Mouse (Mus musculus): Measurements from ENCODE around the gene Rmi2.

DNA sequence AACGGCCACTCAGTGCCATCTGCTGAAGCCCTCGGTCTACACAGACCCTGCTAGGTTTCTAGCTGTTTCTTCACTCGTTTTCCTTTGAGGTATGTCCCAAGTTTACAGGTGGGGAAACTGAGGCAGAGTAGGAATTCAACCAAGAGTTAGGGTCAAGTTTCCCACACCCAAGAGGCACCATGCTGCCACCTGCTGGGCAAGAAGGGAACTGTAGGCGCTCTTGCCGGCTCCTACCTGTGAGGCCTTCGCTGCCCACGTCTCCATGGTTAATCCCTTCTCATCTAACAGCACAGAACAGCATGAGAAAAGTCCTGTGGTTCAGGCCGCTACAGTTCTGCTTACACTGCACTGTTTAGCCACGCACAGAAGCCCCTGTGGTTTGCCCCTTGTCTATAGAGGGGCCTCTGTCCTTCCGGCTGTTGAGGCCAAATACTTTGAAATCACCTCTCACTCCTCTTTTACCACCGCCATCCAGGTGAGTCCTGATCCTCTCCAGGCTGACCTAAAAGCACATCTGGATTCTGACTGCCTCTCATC lies 33.1 kb downstream of the Rmi2 start:
- no peak for TF ChIP-seq POLR2A (IDR thresholded peaks at IDR 0.05; ENCODE audit: insufficient read depth, low read depth, low read length)
- peak; percentile 79 for TF ChIP-seq CTCF (IDR thresholded peaks at IDR 0.05; ENCODE audit: insufficient read depth, low read depth, low read length)
